Mouse (Mus musculus): ENCODE data around the gene Slc35c1.

DNA sequence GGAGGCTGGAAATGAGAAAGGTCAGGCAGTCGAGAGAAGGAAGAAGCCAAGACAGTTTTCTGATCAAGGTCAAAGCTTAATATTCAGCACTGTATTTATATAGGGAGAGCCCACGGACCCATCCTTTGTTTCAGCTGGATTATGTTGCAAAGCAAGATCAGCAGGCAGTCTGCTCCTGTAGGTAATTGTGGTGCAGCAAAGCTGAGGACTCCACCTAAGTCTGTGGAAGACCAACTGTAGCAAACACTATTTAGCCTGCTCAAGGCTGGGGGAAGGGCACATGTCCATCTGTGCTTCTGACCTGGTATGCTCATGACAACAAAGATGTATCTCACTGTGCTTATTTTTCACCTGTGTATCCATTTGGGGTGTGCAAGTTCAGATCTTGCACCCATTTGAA, 15.4 kb upstream of the Slc35c1 start:
- TF ChIP-seq CTCF (IDR thresholded peaks at IDR 0.05; ENCODE audit: extremely low read depth, insufficient read length, insufficient replicate concordance, low read depth, low read length) (no peak), POLR2A (IDR thresholded peaks at IDR 0.05; ENCODE audit: low read depth, low read length) (no peak)
